Mouse (Mus musculus): ENCODE results near the gene Apoa4. TPM values are rescaled to one million over a fixed set of nuclear protein-coding genes. Genes with fewer than 3 reads are reported as not detected.

Gene Apoa4
- total RNA-seq, 2 experiments from 2014 or later, result not detected

- intact Hi-C loops (cut with DNase I), result no loop called here
- DNase-seq (ENCODE audit: low spot score in 2 of 2), result no peak
These were observed 16.4 kb upstream of the Apoa4 start for GRCm38 (mm10) chr9:46224101-46224500.

- intact Hi-C loops (cut with DNase I), result no loop called here
These were observed 15.4 kb upstream of the Apoa4 start for GRCm38 (mm10) chr9:46224945-46225660.

DNA sequence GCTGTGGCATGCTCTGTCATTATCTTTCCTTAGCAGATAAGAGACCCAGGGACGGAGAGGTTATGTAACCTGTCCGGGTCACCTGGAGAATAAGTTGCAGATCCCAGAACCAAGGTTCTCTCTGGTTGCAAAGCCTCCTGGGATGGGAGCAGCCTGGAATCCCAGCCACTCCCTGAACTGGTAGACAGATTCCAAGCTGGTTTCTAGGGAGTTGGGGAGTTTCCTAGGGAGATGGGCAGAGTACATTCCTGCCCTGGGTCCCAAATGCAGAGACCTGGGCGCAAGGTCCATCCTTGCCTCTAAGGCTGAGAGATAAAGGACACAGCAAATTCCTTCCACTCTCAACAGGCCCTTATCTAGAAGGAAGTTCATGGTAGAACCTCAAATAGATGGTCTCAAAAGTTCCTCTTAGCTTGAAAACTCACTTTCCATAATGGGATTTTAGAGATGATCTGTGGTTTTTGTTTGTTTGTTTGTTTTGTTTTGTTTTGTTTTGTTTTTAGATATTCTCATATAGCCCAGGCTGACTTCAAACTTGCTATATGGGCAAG is 13.4 kb upstream of the Apoa4 start:
- DNase-seq (ENCODE audit: low spot score in 2 of 2), result no peak
- intact Hi-C loops (cut with DNase I), result no loop called here

More at GRCm38 (mm10) chr9:46224945-46225660, 15.4 kb upstream of the Apoa4 start:
- DNase-seq (ENCODE audit: low spot score in 2 of 2), result no peak

GRCm38 (mm10) chr9:46228491-46228890 is 12.0 kb upstream of the Apoa4 start, which contains the start of gene Apoa1:
TSS of gene Apoa1 (plus strand) at chr9:46228580.
- intact Hi-C loops (cut with DNase I), result no loop called here
- DNase-seq (ENCODE audit: low spot score in 2 of 2), result no peak

- DNase-seq (ENCODE audit: low spot score in 2 of 2), result peak; percentile 89 to 96
- intact Hi-C loops (cut with DNase I), result no loop called here
These were observed 10.7 kb upstream of the Apoa4 start for GRCm38 (mm10) chr9:46229573-46230449.

GRCm38 (mm10) chr9:46230450-46230975 is 10.0 kb upstream of the Apoa4 start:
- intact Hi-C loops (cut with DNase I), result no loop called here
- DNase-seq (ENCODE audit: low spot score in 2 of 2), result no peak

DNA sequence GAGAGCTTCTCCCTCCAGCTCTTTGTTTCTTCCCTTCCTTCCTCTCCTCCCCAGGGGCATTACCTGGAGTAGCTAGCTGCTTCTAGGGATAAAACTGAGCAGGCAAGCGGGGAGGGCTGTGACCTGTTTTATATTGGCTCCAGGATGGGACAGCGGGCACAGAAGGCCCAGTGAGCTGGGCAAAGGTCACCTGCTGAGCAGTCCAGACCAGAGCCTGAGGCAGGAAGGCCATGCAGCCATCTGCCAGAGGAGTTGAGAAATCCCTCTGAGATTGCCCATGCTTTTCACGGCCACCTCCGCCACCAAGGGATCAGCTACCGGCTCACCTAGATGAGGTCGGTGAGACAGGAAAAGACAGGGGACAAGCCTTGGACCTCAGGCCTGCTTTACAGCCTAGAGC is 5.3 kb upstream of the Apoa4 start:
- DNase-seq (ENCODE audit: low spot score in 2 of 2), result no peak
- intact Hi-C loops (cut with DNase I), result no loop called here

DNA sequence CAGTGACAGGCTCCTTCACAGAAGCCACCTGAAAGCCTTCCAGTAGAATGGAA is 5.1 kb upstream of the Apoa4 start, which contains the start of gene Apoc3:
TSS of gene Apoc3 (minus strand) at position 41 of the 53 bp plus-strand sequence.
- no peak for DNase-seq (ENCODE audit: low spot score in 2 of 2)
- intact Hi-C loops (cut with DNase I), result no loop called here

DNA sequence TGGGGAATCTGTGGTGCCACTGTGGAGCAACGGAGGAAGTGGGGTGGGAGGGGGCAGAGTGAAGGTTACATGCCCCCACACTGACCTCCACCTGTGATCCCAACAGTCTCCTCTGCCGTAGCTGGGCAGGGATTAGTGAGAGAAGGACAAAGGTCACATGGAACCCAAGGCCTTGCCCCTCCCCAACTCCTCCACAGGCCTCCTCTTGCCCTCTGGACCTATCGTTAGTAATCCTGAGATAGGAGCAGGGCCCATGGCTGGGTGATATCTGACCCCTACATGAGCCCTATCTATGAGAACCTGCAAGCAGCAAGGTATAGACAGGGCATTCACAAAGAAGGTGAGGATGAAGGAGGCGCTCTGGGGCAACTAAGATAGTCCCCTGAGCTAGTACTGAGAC is 4.8 kb upstream of the Apoa4 start:
- no peak for DNase-seq (ENCODE audit: low spot score in 2 of 2)
- intact Hi-C loops (cut with DNase I), result no loop called here

- intact Hi-C loops (cut with DNase I), result no loop called here
- DNase-seq (ENCODE audit: low spot score in 2 of 2), result no peak
These were observed 1.6 kb upstream of the Apoa4 start for GRCm38 (mm10) chr9:46238850-46239249.

- intact Hi-C loops (cut with DNase I), result no loop called here
- no peak for DNase-seq (ENCODE audit: low spot score in 2 of 2)
These were observed 1.3 kb downstream of the Apoa4 start for GRCm38 (mm10) chr9:46241818-46242217.

- DNase-seq (ENCODE audit: low spot score in 2 of 2), result no peak
- intact Hi-C loops (cut with DNase I), result no loop called here
These were observed 2.6 kb downstream of the Apoa4 start for GRCm38 (mm10) chr9:46243122-46243521.

GRCm38 (mm10) chr9:46243584-46243983 is 3.1 kb downstream of the Apoa4 start:
- intact Hi-C loops (cut with DNase I), result no loop called here
- no peak for DNase-seq (ENCODE audit: low spot score in 2 of 2)

- intact Hi-C loops (cut with DNase I), result loop anchor here (1.0 kb wide), 1 partner anchor 244 kb away; no protein-coding TSS in a partner anchor
- DNase-seq (ENCODE audit: low spot score in 2 of 2), result peak; percentile 53 to 80
These were observed 6.3 kb downstream of the Apoa4 start for GRCm38 (mm10) chr9:46246752-46247324.

DNA sequence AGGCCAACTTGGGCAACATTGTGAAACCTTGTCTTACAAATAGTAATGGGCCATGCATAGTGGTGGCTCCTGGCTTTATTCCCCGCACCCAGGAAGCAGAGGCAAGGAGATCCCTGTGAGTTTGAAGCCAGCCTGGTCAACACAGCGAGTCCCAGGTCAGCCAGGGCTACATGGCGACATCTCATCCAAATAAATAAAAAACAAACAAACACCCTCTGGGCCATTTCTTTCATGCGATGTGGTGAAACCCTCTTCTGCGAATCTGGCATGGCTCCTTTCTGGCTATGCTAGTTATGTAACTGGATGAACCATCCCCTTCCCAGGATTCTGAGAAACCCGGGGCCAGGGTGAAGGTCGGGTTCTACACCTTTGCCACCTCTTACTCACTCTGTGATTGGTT is 15.7 kb downstream of the Apoa4 start:
- intact Hi-C loops (cut with DNase I), result no loop called here
- DNase-seq (ENCODE audit: low spot score in 2 of 2), result no peak

- DNase-seq (ENCODE audit: low spot score in 2 of 2), result no peak
- intact Hi-C loops (cut with DNase I), result no loop called here
These were observed 16.3 kb downstream of the Apoa4 start for GRCm38 (mm10) chr9:46256658-46257385.

DNA sequence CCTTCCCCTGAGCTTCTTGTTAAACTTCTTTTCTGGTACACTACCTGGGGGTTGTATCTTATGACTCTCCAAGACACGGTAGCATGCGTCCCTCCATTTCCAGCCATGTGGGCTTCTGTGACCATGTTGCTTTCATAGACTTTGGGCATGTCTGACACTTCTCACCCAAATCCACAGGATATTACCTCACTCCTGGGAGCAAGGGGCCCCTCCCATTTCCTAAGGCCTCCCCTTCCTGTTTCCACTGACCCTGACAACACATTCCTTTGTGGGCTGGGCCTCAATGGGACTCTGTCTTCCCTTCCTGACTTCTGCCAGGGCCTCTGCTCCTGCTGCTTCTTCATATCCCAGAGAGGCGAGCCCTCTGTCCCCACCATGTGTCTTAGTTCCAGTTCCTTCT is 17.1 kb downstream of the Apoa4 start:
- intact Hi-C loops (cut with DNase I), result no loop called here

GRCm38 (mm10) chr9:46259111-46259510 is 18.6 kb downstream of the Apoa4 start:
- DNase-seq (ENCODE audit: low spot score in 2 of 2), result no peak
- intact Hi-C loops (cut with DNase I), result no loop called here

More for the DNA sequence above, 17.1 kb downstream of the Apoa4 start:
- no peak for DNase-seq (ENCODE audit: low spot score in 2 of 2)

DNA sequence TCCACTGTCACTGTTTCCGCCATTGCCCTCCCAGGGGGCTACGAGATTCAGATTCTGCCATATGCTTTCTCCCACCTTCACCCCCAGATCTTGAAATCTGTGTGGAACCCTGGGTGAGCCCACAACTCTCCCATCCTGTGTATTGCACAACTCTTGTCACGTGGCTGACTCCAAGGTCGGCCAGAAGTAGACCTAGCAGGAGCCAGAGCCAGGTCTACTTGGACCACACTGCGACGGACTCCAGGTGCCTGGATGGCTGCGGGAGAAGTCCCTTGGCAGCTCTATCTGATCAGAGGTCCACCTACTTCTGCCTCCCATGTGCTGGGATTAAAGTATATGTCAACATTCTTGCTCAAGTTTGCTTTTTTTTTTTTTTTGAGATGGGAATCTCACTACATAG is 20.6 kb downstream of the Apoa4 start:
- no peak for DNase-seq (ENCODE audit: low spot score in 2 of 2)
- intact Hi-C loops (cut with DNase I), result no loop called here

- intact Hi-C loops (cut with DNase I), result no loop called here
- no peak for DNase-seq (ENCODE audit: low spot score in 2 of 2)
These were observed 27.9 kb downstream of the Apoa4 start, which contains the start of gene Apoa5 for GRCm38 (mm10) chr9:46268343-46268873. TSS of gene Apoa5 (plus strand) at chr9:46268633.

All from left cerebral cortex, postnatal 25 days (tissue).